Mouse (Mus musculus) adrenal gland, postnatal 10 days (tissue): Measurements from ENCODE around the gene Ube2d2b. TPM values are rescaled to one million over a fixed set of nuclear protein-coding genes. Genes with fewer than 3 reads are reported as not detected.
A peak's percentile ranks its signal among the peaks of the same experiment; 100 is the strongest.

Source experiments
- DNase-seq: peaks from one replicate; pipeline ENCODE4 v3.0.0; 2021; ENCODE audit warnings: mixed read lengths
- long read RNA-seq, 2 experiments: library from polyadenylated mRNA; stranded (forward); transcript quantifications; one replicate each; pipeline ENCODE4 v2.0.0; 2021
- total RNA-seq, 2 experiments: library from RNA; stranded (reverse); gene quantifications; 2 replicates each; pipeline ENCODE4 v1.2.3; 2021

Gene Ube2d2b
- not detected for total RNA-seq
- long read RNA-seq, experiment 1, partial matches to known transcripts, result 0 of 1 reads
- long read RNA-seq, experiment 1, other reads (novel, unspliced or antisense), result 1 of 1 reads
- long read RNA-seq, experiment 2, result 0 reads

GRCm38 (mm10) chr5:107829998-107830560, at the start of gene Ube2d2b:
Ube2d2b (plus strand) TSS chr5:107830099.
- no peak for DNase-seq

GRCm38 (mm10) chr5:107782360-107782759, 47.5 kb upstream of the Ube2d2b start:
- no peak for DNase-seq

- DNase-seq, result no peak
These were observed 42.0 kb upstream of the Ube2d2b start for GRCm38 (mm10) chr5:107787682-107788443.

DNA sequence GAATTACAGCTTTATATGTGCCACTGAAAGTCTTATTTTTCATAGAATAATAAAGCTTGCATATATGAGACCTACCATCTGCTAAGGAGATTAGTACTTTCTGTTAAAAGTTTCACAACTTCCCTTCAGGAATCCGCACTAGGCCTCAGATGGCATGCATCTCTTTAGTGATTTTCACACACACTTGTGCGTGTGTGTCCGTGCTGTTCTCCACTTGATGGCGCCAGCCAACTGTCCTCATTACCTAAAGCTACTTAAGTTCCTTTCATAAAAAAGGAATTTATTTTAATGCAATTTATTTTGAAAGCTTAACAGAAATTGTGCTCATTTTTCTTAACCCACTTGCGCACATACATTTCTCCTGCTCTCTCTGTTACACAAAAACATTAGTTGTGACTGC, 40.4 kb upstream of the Ube2d2b start:
- peak; percentile 17 for DNase-seq

GRCm38 (mm10) chr5:107791966-107792365, 37.9 kb upstream of the Ube2d2b start:
- DNase-seq, result no peak

GRCm38 (mm10) chr5:107792516-107792915, 37.4 kb upstream of the Ube2d2b start:
- DNase-seq, result no peak

DNA sequence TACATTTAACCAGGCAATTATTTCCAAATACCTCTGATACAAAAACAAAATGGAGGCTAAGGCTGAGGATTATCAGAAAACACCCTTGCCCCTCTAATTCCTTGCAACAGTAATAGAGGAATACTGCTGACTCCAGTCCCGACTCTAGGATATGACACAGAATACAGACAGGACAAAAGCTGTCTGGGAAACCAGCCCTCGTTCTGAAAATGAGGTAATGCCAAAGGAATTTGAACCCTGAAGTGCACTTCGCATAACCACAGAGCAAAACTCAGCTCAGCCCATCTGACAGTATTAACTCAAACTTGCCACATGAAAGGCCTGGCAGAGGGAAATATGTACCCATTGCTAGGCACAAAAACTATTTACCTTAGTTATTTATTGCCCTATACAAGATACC, 36.6 kb upstream of the Ube2d2b start:
- peak; percentile 13 for DNase-seq

GRCm38 (mm10) chr5:107793927-107794326, 36.0 kb upstream of the Ube2d2b start:
- DNase-seq, result no peak

GRCm38 (mm10) chr5:107798290-107798689, 31.6 kb upstream of the Ube2d2b start:
- DNase-seq, result no peak

- no peak for DNase-seq
These were observed 28.7 kb upstream of the Ube2d2b start for GRCm38 (mm10) chr5:107801234-107801633.

GRCm38 (mm10) chr5:107802621-107803020, 27.3 kb upstream of the Ube2d2b start:
- no peak for DNase-seq

DNA sequence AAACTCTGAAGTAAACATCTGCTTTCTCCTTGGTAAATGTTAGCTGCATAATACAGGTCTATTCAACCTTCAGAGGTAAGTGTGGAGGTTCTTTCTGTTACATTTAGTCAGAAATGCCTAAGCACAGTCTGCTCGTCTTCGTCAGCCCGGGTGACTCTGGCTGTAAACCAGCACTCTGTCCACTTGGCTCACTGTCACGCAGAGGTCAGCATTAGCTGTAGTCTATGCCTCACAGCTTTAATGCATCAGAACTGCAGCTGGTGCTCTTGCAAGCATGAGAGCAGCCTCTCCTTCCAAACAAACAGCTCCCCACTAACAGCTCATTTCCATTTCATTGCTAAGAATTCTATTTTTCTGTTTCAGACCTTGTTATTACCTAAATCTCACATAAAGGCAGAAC, 22.4 kb upstream of the Ube2d2b start:
- no peak for DNase-seq

- no peak for DNase-seq
These were observed 15.2 kb upstream of the Ube2d2b start for GRCm38 (mm10) chr5:107814651-107815050.

DNA sequence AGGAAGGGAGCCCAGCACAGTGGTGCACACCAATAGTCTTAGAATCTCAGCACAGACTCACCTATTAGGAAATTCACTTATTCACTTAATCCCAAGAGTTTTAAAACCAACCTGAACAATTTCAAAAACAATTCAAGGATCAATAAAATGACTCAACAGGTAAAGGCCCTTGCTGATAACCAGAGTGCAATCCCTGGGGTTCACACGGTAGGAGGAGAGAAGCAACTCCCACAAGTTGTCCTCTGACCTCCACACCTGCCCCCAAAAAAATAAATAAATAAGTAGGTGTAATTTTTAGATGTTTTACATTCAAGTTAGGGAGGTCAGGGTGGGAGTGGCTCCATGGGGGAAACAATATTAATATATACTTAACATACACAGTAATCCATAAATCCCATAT, 7.4 kb upstream of the Ube2d2b start:
- no peak for DNase-seq

GRCm38 (mm10) chr5:107831351-107831750, 1.5 kb downstream of the Ube2d2b start:
- DNase-seq, result no peak

DNA sequence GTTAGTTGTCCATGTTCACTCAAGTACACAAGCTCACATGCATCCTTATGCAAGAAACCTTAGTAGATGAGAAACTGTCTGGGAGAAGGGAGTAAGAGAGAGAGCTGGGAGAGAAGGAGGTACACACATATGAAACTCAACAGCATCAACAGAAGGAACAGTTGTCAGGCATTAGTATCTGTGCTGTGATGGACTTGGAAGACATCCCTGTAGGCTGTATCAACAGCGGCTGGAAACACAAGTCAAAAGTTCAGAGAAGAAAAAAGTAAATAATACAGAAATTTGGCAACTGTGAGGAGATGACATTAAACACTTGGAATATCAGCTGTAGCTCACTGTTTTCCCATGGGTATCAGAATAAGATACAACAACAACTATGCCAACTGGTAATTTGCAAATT, 4.4 kb downstream of the Ube2d2b start:
- DNase-seq, result no peak

GRCm38 (mm10) chr5:107838891-107839644, 9.2 kb downstream of the Ube2d2b start:
- DNase-seq, result peak; percentile 58

DNA sequence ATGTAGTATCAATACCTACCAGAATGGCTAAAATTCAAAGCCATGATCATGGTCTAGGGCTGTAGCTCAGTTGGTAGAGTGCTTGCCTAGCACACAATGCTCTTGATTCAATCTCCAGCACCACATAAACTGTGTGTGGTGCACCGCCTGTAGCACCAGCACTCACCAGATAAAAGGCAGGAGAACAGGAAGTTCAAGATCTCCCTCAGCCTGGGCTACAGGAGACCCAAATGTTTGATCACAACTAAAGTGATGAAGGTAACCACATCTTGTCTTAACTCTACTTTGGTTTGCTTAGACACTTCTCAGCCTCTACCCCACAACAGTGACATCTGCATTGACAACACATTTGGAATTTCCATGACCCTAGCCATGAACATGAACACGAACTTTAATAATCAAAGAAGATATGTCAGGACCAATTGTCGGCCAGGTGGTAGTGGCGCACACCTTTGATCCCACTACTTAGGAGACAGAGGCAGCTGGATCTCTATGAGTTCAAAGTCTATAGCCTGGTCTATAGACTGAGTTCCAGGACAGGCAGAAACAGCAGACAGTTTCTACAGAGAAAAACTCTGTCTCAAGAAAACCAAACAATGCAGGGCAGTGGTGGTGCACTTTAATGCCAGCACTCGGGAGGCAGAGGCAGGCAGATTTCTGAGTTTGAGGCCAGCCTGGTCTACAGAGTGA, 10.8 kb downstream of the Ube2d2b start:
- DNase-seq, result no peak

DNA sequence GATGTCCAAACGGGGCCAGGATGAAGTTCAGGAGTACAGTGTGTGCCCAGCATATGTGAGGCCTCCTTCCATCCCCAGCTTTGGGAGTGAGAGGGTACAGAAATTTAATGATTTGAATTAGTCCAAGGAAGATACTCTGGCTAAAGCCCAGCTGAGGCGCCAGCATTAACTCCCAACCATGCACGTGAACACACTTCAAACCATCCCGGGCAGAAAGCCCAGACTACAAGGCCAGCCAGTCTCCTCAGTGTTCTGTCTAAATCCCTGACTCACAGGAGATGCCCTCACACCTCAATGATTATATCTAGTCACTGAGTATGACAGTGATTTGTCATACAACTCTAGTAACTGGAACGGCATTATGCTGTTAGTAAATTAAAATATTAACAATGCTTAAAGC, 17.4 kb downstream of the Ube2d2b start:
- DNase-seq, result peak; percentile 77

DNA sequence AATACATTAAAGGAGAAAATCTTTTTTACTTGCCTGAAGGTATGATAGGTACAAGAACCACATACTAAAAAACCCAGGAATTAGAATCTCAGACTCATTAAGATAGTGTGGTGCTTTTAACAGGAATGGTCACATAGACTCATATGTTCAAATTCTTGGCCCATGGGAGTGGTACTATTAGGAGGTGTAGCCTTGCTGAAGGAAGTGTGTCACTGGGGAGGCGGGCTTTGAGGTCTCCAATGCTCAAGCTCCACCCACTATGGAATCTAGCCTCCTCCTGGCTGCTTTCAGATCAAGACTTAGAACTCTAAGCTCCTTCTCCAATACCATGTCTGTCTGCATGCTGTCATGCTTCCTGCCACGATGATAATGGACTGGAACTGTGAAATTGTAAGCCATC, 17.9 kb downstream of the Ube2d2b start:
- DNase-seq, result no peak

DNA sequence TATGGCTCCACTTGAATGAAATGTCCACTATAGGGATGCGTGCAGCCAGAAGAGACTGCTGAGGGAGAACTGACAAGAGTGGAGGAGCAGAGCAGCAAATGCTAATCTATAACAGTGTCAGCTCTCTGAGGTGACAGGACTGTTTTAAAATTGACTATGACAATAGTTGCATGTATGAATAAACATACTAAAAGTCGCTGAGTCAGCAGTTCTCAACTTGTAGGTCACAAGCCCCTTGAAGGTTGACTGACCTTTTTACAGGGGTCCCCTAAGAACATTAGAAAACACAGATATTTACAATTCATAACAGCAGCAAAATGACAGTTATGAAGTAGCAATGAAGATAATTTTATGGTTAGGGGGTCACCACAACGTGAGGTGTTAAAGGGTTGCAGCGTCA, 19.1 kb downstream of the Ube2d2b start:
- DNase-seq, result no peak

DNA sequence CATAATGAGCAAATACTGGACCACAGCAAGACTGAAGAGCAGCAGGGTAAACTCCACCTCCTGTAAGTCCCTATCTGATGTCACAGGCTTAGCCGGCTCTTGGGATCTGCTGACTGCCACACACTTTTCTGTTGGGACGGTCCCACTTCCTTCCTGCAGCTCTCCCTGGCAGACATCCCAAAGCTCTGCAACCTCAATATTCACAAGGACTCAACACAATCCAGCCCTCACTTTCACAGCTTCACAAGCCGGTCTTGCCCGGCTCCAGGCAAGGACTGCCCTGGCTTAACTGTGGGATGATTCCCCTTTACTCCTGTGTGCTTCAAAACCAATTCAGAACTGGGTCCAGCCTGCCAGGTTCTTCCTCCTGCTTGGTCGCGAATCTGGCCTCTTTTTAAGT, 23.9 kb downstream of the Ube2d2b start:
- peak; percentile 47 for DNase-seq

DNA sequence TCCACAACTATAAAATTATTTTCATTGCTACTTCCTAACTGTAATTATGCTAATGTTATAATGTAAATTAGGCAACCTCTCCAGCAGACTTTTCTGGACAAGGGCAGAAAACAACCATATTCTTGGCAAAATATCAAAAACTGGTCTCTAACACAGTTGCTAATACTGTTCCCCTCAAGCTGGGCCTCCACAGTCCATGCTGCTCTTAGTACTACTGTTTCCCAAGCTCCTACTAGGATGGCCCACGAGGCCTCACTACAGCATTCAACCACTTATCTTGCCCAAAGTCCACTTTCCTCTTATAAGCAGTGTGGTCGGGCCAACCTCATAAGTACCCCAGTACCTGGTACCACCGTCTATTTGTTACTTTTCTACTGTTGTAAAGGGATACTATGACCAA, 24.7 kb downstream of the Ube2d2b start:
- DNase-seq, result no peak
